Mouse (Mus musculus): ENCODE results near the gene Ptpre. TPM values are rescaled to one million over a fixed set of nuclear protein-coding genes. Genes with fewer than 3 reads are reported as not detected.

Ptpre gene
- total and polyA plus RNA-seq, 3 experiments, result 30.5 to 154 (median 119) TPM

- H3K36me3 ChIP-seq (replicated peaks), result peaks cover 96% of the 10 kb centered on the region
- no peak for ATAC-seq (ENCODE audit: extremely low read depth, insufficient number of reproducible peaks, low FRiP score, poor library complexity, severe bottlenecking)
These were observed 9.2 kb downstream of the Ptpre start for GRCm38 (mm10) chr7:135546530-135546929.

GRCm38 (mm10) chr7:135548434-135548833 is 11.2 kb downstream of the Ptpre start:
- TF ChIP-seq CTCF (IDR thresholded peaks at IDR 0.05; ENCODE audit: low read depth, low read length) (no peak), GATA1 (IDR thresholded peaks at IDR 0.05; ENCODE audit: borderline replicate concordance, low read length) (no peak), TAL1 (conservative IDR thresholded peaks at IDR 0.05; ENCODE audit: low read depth, low read length) (no peak), POLR2AphosphoS5 (IDR thresholded peaks at IDR 0.05; ENCODE audit: insufficient replicate concordance, low read depth, low read length) (no peak), GATA2 (IDR thresholded peaks at IDR 0.05; ENCODE audit: borderline replicate concordance, low read depth, low read length) (no peak)
- H3K27me3 ChIP-seq (ENCODE audit: insufficient read depth, low read length), result no peaks in the 10 kb centered on the region
- no peak overlapping the region for H3K4me3 ChIP-seq (ENCODE audit: low read depth, low read length)
- DNase-seq (ENCODE audit: low spot score) (no peak), ATAC-seq (ENCODE audit: extremely low read depth, insufficient number of reproducible peaks, low FRiP score, poor library complexity, severe bottlenecking) (no peak)
- no peaks in the 10 kb centered on the region for H3K9me3 ChIP-seq (replicated peaks)
- H3K4me1 ChIP-seq (ENCODE audit: insufficient read depth, low read depth, low read length), result peaks cover 99% of the 10 kb centered on the region
- peaks cover 98% of the 10 kb centered on the region for H3K36me3 ChIP-seq (replicated peaks)

More at GRCm38 (mm10) chr7:135546530-135546929, 9.2 kb downstream of the Ptpre start:
- Histone ChIP-seq H3K27me3 (ENCODE audit: insufficient read depth, low read length) (no peaks in the 10 kb centered on the region), H3K4me3 (ENCODE audit: low read depth, low read length) (no peak overlapping the region), H3K4me1 (ENCODE audit: insufficient read depth, low read depth, low read length) (peaks cover 98% of the 10 kb centered on the region), H3K9me3 (replicated peaks) (no peaks in the 10 kb centered on the region)
- TF ChIP-seq GATA2 (IDR thresholded peaks at IDR 0.05; ENCODE audit: borderline replicate concordance, low read depth, low read length), result no peak
- no peak for TF ChIP-seq CTCF (IDR thresholded peaks at IDR 0.05; ENCODE audit: low read depth, low read length)
- TF ChIP-seq POLR2AphosphoS5 (IDR thresholded peaks at IDR 0.05; ENCODE audit: insufficient replicate concordance, low read depth, low read length), result no peak
- TF ChIP-seq GATA1 (IDR thresholded peaks at IDR 0.05; ENCODE audit: borderline replicate concordance, low read length), result no peak
- no peak for TF ChIP-seq TAL1 (conservative IDR thresholded peaks at IDR 0.05; ENCODE audit: low read depth, low read length)
- no peak for DNase-seq (ENCODE audit: low spot score)

GRCm38 (mm10) chr7:135551547-135551946 is 14.3 kb downstream of the Ptpre start:
- no peak for TF ChIP-seq POLR2AphosphoS5 (IDR thresholded peaks at IDR 0.05; ENCODE audit: insufficient replicate concordance, low read depth, low read length)
- no peak for TF ChIP-seq GATA2 (IDR thresholded peaks at IDR 0.05; ENCODE audit: borderline replicate concordance, low read depth, low read length)
- no peak for TF ChIP-seq GATA1 (IDR thresholded peaks at IDR 0.05; ENCODE audit: borderline replicate concordance, low read length)
- TF ChIP-seq CTCF (IDR thresholded peaks at IDR 0.05; ENCODE audit: low read depth, low read length), result no peak
- TF ChIP-seq TAL1 (conservative IDR thresholded peaks at IDR 0.05; ENCODE audit: low read depth, low read length), result no peak
- peaks cover 100% of the 10 kb centered on the region for H3K36me3 ChIP-seq (replicated peaks)
- DNase-seq (ENCODE audit: low spot score) (no peak), ATAC-seq (ENCODE audit: extremely low read depth, insufficient number of reproducible peaks, low FRiP score, poor library complexity, severe bottlenecking) (no peak)
- peaks cover 99% of the 10 kb centered on the region for H3K4me1 ChIP-seq (ENCODE audit: insufficient read depth, low read depth, low read length)
- H3K27me3 ChIP-seq (ENCODE audit: insufficient read depth, low read length), result no peaks in the 10 kb centered on the region
- H3K4me3 ChIP-seq (ENCODE audit: low read depth, low read length), result no peak overlapping the region
- H3K9me3 ChIP-seq (replicated peaks), result no peaks in the 10 kb centered on the region

- ATAC-seq (ENCODE audit: extremely low read depth, insufficient number of reproducible peaks, low FRiP score, poor library complexity, severe bottlenecking) (no peak), DNase-seq (ENCODE audit: low spot score) (no peak)
- no peaks in the 10 kb centered on the region for H3K27me3 ChIP-seq (ENCODE audit: insufficient read depth, low read length)
- H3K9me3 ChIP-seq (replicated peaks), result no peaks in the 10 kb centered on the region
- peaks cover 98% of the 10 kb centered on the region for H3K4me1 ChIP-seq (ENCODE audit: insufficient read depth, low read depth, low read length)
- H3K4me3 ChIP-seq (ENCODE audit: low read depth, low read length), result no peak overlapping the region
- TF ChIP-seq GATA1 (IDR thresholded peaks at IDR 0.05; ENCODE audit: borderline replicate concordance, low read length) (no peak), GATA2 (IDR thresholded peaks at IDR 0.05; ENCODE audit: borderline replicate concordance, low read depth, low read length) (no peak), TAL1 (conservative IDR thresholded peaks at IDR 0.05; ENCODE audit: low read depth, low read length) (no peak), CTCF (IDR thresholded peaks at IDR 0.05; ENCODE audit: low read depth, low read length) (no peak), POLR2AphosphoS5 (IDR thresholded peaks at IDR 0.05; ENCODE audit: insufficient replicate concordance, low read depth, low read length) (no peak)
- peaks cover 100% of the 10 kb centered on the region for H3K36me3 ChIP-seq (replicated peaks)
These were observed 16.3 kb downstream of the Ptpre start for GRCm38 (mm10) chr7:135553550-135553949.

- H3K4me1 ChIP-seq (ENCODE audit: insufficient read depth, low read depth, low read length), result peaks cover 88% of the 10 kb centered on the region
- no peak for DNase-seq (ENCODE audit: low spot score)
These were observed 19.6 kb downstream of the Ptpre start for GRCm38 (mm10) chr7:135556663-135557402.

GRCm38 (mm10) chr7:135560280-135560679 is 23.0 kb downstream of the Ptpre start:
- ATAC-seq (ENCODE audit: extremely low read depth, insufficient number of reproducible peaks, low FRiP score, poor library complexity, severe bottlenecking) (no peak), DNase-seq (ENCODE audit: low spot score) (no peak)
- peaks cover 95% of the 10 kb centered on the region for H3K36me3 ChIP-seq (replicated peaks)
- H3K9me3 ChIP-seq (replicated peaks), result no peaks in the 10 kb centered on the region
- TF ChIP-seq GATA2 (IDR thresholded peaks at IDR 0.05; ENCODE audit: borderline replicate concordance, low read depth, low read length), result no peak
- no peak for TF ChIP-seq POLR2AphosphoS5 (IDR thresholded peaks at IDR 0.05; ENCODE audit: insufficient replicate concordance, low read depth, low read length)
- no peak for TF ChIP-seq TAL1 (conservative IDR thresholded peaks at IDR 0.05; ENCODE audit: low read depth, low read length)
- TF ChIP-seq CTCF (IDR thresholded peaks at IDR 0.05; ENCODE audit: low read depth, low read length), result no peak
- TF ChIP-seq GATA1 (IDR thresholded peaks at IDR 0.05; ENCODE audit: borderline replicate concordance, low read length), result no peak
- no peaks in the 10 kb centered on the region for H3K27me3 ChIP-seq (ENCODE audit: insufficient read depth, low read length)
- peaks cover 82% of the 10 kb centered on the region for H3K4me1 ChIP-seq (ENCODE audit: insufficient read depth, low read depth, low read length)
- no peak overlapping the region for H3K4me3 ChIP-seq (ENCODE audit: low read depth, low read length)

More at GRCm38 (mm10) chr7:135556663-135557402, 19.6 kb downstream of the Ptpre start:
- no peaks in the 10 kb centered on the region for H3K9me3 ChIP-seq (replicated peaks)
- H3K27me3 ChIP-seq (ENCODE audit: insufficient read depth, low read length), result no peaks in the 10 kb centered on the region
- no peak for ATAC-seq (ENCODE audit: extremely low read depth, insufficient number of reproducible peaks, low FRiP score, poor library complexity, severe bottlenecking)
- H3K4me3 ChIP-seq (ENCODE audit: low read depth, low read length), result no peak overlapping the region
- H3K36me3 ChIP-seq (replicated peaks), result peaks cover 95% of the 10 kb centered on the region
- no peak for TF ChIP-seq CTCF (IDR thresholded peaks at IDR 0.05; ENCODE audit: low read depth, low read length)
- TF ChIP-seq GATA2 (IDR thresholded peaks at IDR 0.05; ENCODE audit: borderline replicate concordance, low read depth, low read length), result no peak
- no peak for TF ChIP-seq TAL1 (conservative IDR thresholded peaks at IDR 0.05; ENCODE audit: low read depth, low read length)
- no peak for TF ChIP-seq POLR2AphosphoS5 (IDR thresholded peaks at IDR 0.05; ENCODE audit: insufficient replicate concordance, low read depth, low read length)
- no peak for TF ChIP-seq GATA1 (IDR thresholded peaks at IDR 0.05; ENCODE audit: borderline replicate concordance, low read length)
